Mouse (Mus musculus) myocyte (in vitro differentiated cells): ENCODE measurements around the gene Xrcc5. TPM values are rescaled to one million over a fixed set of nuclear protein-coding genes. Genes with fewer than 3 reads are reported as not detected.

Experiments
- H3K27me3 ChIP-seq: one replicate; pipeline ENCODE4 v1.6.1; 2011; ENCODE audit not compliant: control insufficient read depth, insufficient read depth, insufficient read length
- H3K36me3 ChIP-seq: one replicate; pipeline ENCODE4 v1.6.1; 2011; ENCODE audit not compliant: control insufficient read depth, insufficient read depth
- H3K4me2 ChIP-seq: one replicate; pipeline ENCODE4 v1.6.1; 2011; ENCODE audit warnings: low read depth, control low read depth
- H3K4me3 ChIP-seq: one replicate; pipeline ENCODE4 v1.5.1; 2011; ENCODE audit warnings: mild to moderate bottlenecking, control low read depth, moderate library complexity
- H3K79me2 ChIP-seq: one replicate; pipeline ENCODE4 v1.6.1; 2011; ENCODE audit not compliant: control insufficient read depth, insufficient read depth
- H3ac ChIP-seq: one replicate; pipeline ENCODE4 v1.6.1; 2011; ENCODE audit not compliant: control insufficient read depth, insufficient read length
- CEBPB ChIP-seq: IDR thresholded peaks from 2 replicates; pipeline ENCODE4 v1.6.1; 2011; ENCODE audit warnings: mild to moderate bottlenecking, moderate library complexity; ENCODE audit not compliant: poor library complexity, insufficient read depth, severe bottlenecking
- E2F4 ChIP-seq: IDR thresholded peaks from one replicate; pipeline ENCODE4 v1.6.1; 2011; ENCODE audit warnings: mild to moderate bottlenecking, control low read depth, moderate library complexity; ENCODE audit not compliant: insufficient read depth
- MAX ChIP-seq: IDR thresholded peaks from one replicate; pipeline ENCODE4 v1.6.1; 2011; ENCODE audit warnings: low read depth, mild to moderate bottlenecking, control low read depth
- MYOD1 ChIP-seq, 3 experiments: IDR thresholded peaks; one replicate each; pipeline ENCODE4 v1.6.1; 2011; ENCODE audit warnings: control low read depth in 2 of 3, low read depth in 2 of 3, mild to moderate bottlenecking in 2 of 3, moderate library complexity in 1 of 3; ENCODE audit not compliant: insufficient read length in 2 of 3, control insufficient read depth in 1 of 3
- MYOG ChIP-seq, 3 experiments: IDR thresholded peaks; one replicate each; pipeline ENCODE4 v1.6.1; 2011; ENCODE audit warnings: control low read depth in 2 of 3, low read depth in 2 of 3, mild to moderate bottlenecking in 2 of 3; ENCODE audit not compliant: insufficient read length in 2 of 3, control insufficient read depth in 1 of 3, insufficient read depth in 1 of 3
- POLR2A ChIP-seq: IDR thresholded peaks from one replicate; pipeline ENCODE4 v1.6.1; 2011; ENCODE audit warnings: low read depth, mild to moderate bottlenecking, control low read depth, moderate library complexity; ENCODE audit not compliant: insufficient read length
- POLR2AphosphoS2 ChIP-seq: IDR thresholded peaks from one replicate; pipeline ENCODE4 v1.6.1; 2011; ENCODE audit warnings: low read depth, control low read depth; ENCODE audit not compliant: insufficient read length
- REST ChIP-seq: IDR thresholded peaks from one replicate; pipeline ENCODE4 v1.6.1; 2011; ENCODE audit warnings: mild to moderate bottlenecking, control low read depth, moderate library complexity; ENCODE audit not compliant: insufficient read depth, insufficient read length
- SRF ChIP-seq: IDR thresholded peaks from one replicate; pipeline ENCODE4 v1.6.1; 2011; ENCODE audit warnings: low read depth; ENCODE audit not compliant: control insufficient read depth, insufficient read length
- TCF12 ChIP-seq: IDR thresholded peaks from one replicate; pipeline ENCODE4 v1.6.1; 2011; ENCODE audit warnings: mild to moderate bottlenecking, control low read depth; ENCODE audit not compliant: poor library complexity, insufficient read depth, severe bottlenecking
- TCF3 ChIP-seq: IDR thresholded peaks from one replicate; pipeline ENCODE4 v1.6.1; 2011; ENCODE audit warnings: low read depth, control low read depth; ENCODE audit not compliant: insufficient read length
- USF1 ChIP-seq: IDR thresholded peaks from one replicate; pipeline ENCODE4 v1.6.1; 2011; ENCODE audit warnings: low read depth, mild to moderate bottlenecking, control low read depth, moderate library complexity
- polyA plus RNA-seq: library from polyadenylated mRNA; unstranded; fragments of >200 nt; fragmentation: generic; extraction: Trizol; gene quantifications from one replicate; pipeline ENCODE4 v1.2.1, GENCODE M21; 2012; ENCODE audit warnings: missing spikeins

Xrcc5 gene
- 23.5 TPM for polyA plus RNA-seq

GRCm38 (mm10) chr1:72307317-72307798, at the start of gene Xrcc5:
Gene Xrcc5, plus strand, starts transcription at chr1:72307421.
- H3K36me3 ChIP-seq, result peaks cover 11% of the 10 kb centered on the region
- peak within 1 kb of the TSS; percentile 68 for H3K4me2 ChIP-seq
- TF ChIP-seq E2F4 (no peak), TCF3 (no peak), CEBPB (peak; percentile 90), POLR2A (peak; percentile 64), POLR2AphosphoS2 (peak; percentile 69)
- H3K27me3 ChIP-seq, result no peaks in the 10 kb centered on the region
- peak within 1 kb of the TSS; percentile 11 for H3ac ChIP-seq
- peak within 1 kb of the TSS; percentile 47 for H3K4me3 ChIP-seq
- H3K79me2 ChIP-seq, result peaks cover 7% of the 10 kb centered on the region

GRCm38 (mm10) chr1:72263099-72263498, 44.1 kb upstream of the Xrcc5 start:
- no peak overlapping the region for H3K4me2 ChIP-seq
- no peaks in the 10 kb centered on the region for H3K79me2 ChIP-seq
- no peaks in the 10 kb centered on the region for H3K27me3 ChIP-seq
- peaks cover 14% of the 10 kb centered on the region for H3K36me3 ChIP-seq
- no peak overlapping the region for H3K4me3 ChIP-seq
- TF ChIP-seq REST (no peak), CEBPB (0 out of 2 replicates have a peak, but pooled peaks have one; percentile 8)
- no peak overlapping the region for H3ac ChIP-seq

GRCm38 (mm10) chr1:72278085-72278484, 29.1 kb upstream of the Xrcc5 start:
- Histone ChIP-seq H3K36me3 (peaks cover 3% of the 10 kb centered on the region), H3ac (no peak overlapping the region), H3K79me2 (no peaks in the 10 kb centered on the region), H3K27me3 (no peaks in the 10 kb centered on the region), H3K4me2 (no peak overlapping the region), H3K4me3 (no peak overlapping the region)
- TF ChIP-seq USF1, result no peak
- TF ChIP-seq CEBPB, result no peak
- no peak for TF ChIP-seq E2F4
- TF ChIP-seq TCF12, result no peak
- TF ChIP-seq REST, result no peak
- TF ChIP-seq MYOG (IDR thresholded peaks at IDR 0.05; ENCODE audit: control insufficient read depth in 1 of 3, insufficient read depth in 1 of 3, insufficient read length in 2 of 3, low read depth in 2 of 3), result no peak
- no peak for TF ChIP-seq MYOD1 (IDR thresholded peaks at IDR 0.05; ENCODE audit: control insufficient read depth in 1 of 3, insufficient read length in 2 of 3, low read depth in 2 of 3)
- no peak for TF ChIP-seq POLR2A
- TF ChIP-seq MAX, result no peak

- TF ChIP-seq SRF, result no peak
- TF ChIP-seq USF1, result no peak
- no peak for TF ChIP-seq E2F4
- TF ChIP-seq TCF12, result no peak
- no peak for TF ChIP-seq MYOG (IDR thresholded peaks at IDR 0.05; ENCODE audit: control insufficient read depth in 1 of 3, insufficient read depth in 1 of 3, insufficient read length in 2 of 3, low read depth in 2 of 3)
- no peak overlapping the region for H3K4me2 ChIP-seq
Measured at GRCm38 (mm10) chr1:72282604-72283003, 24.6 kb upstream of the Xrcc5 start.

GRCm38 (mm10) chr1:72283992-72284485, 23.2 kb upstream of the Xrcc5 start, which contains the start of the genes Pecr and Tmem169:
Gene Pecr, minus strand, starts transcription at chr1:72284314.
Gene Tmem169, plus strand, starts transcription at chr1:72284369.
- Histone ChIP-seq H3K4me2 (peak within 1 kb of the TSS; percentile 76), H3K4me3 (peak within 1 kb of the TSS; percentile 32), H3K79me2 (no peaks in the 10 kb centered on the region), H3ac (no peak within 1 kb of the TSS), H3K36me3 (no peaks in the 10 kb centered on the region), H3K27me3 (no peaks in the 10 kb centered on the region)
- TF ChIP-seq POLR2A (peak; percentile 69), REST (no peak), MAX (peak; percentile 21), POLR2AphosphoS2 (peak; percentile 71), E2F4 (no peak), USF1 (peak; percentile 91), SRF (no peak), MYOD1 (IDR thresholded peaks at IDR 0.05; ENCODE audit: control insufficient read depth in 1 of 3, insufficient read length in 2 of 3, low read depth in 2 of 3) (no peak)

More at GRCm38 (mm10) chr1:72282604-72283003, 24.6 kb upstream of the Xrcc5 start:
- Histone ChIP-seq H3K4me3 (no peak overlapping the region), H3K36me3 (no peaks in the 10 kb centered on the region), H3ac (no peak overlapping the region), H3K27me3 (no peaks in the 10 kb centered on the region), H3K79me2 (no peaks in the 10 kb centered on the region)
